Mouse (Mus musculus) liver, postnatal 0 days (tissue): ENCODE results near the gene Tmem107. TPM values are rescaled to one million over a fixed set of nuclear protein-coding genes. Genes with fewer than 3 reads are reported as not detected.
A peak's percentile ranks its signal among the peaks of the same experiment; 100 is the strongest.

ENCODE experiments used
- ATAC-seq: fragments of 200-750 bp; cut with Nextera tagmentation; 2 replicates; pipeline ENCODE4 v1.8.0; 2017; ENCODE audit warnings: mild to moderate bottlenecking, moderate library complexity
- DNase-seq: peaks from one replicate; pipeline ENCODE4 v3.0.0-alpha.2; 2016
- H3K27ac ChIP-seq: fragments of 300-500 bp; sonication (generic); 2 replicates; pipeline ENCODE4 v1.5.1; 2014; ENCODE audit warnings: antibody characterized with exemption, moderate library complexity, mild to moderate bottlenecking, low read depth
- H3K27me3 ChIP-seq: fragments of 300-500 bp; sonication (generic); 2 replicates; pipeline ENCODE4 v1.6.1; 2014; ENCODE audit warnings: low read length, control low read depth, mixed read lengths; ENCODE audit not compliant: insufficient read depth
- H3K36me3 ChIP-seq: fragments of 300-500 bp; sonication (generic); replicated peaks from 2 replicates; pipeline ENCODE4 v1.6.1; 2014; ENCODE audit warnings: mild to moderate bottlenecking, control low read depth, low read length, moderate library complexity, mixed read lengths; ENCODE audit not compliant: insufficient read depth
- H3K4me1 ChIP-seq: fragments of 300-500 bp; sonication (generic); 2 replicates; pipeline ENCODE4 v1.6.1; 2014; ENCODE audit warnings: antibody characterized with exemption, mild to moderate bottlenecking, control low read depth; ENCODE audit not compliant: insufficient read depth
- H3K4me2 ChIP-seq: fragments of 300-500 bp; sonication (generic); 2 replicates; pipeline ENCODE4 v1.6.1; 2014; ENCODE audit warnings: low read depth, mild to moderate bottlenecking, low read length, moderate library complexity, mixed read lengths
- H3K4me3 ChIP-seq: fragments of 300-500 bp; sonication (generic); 2 replicates; pipeline ENCODE4 v1.5.1; 2014; ENCODE audit warnings: low read depth, low read length
- H3K9ac ChIP-seq: fragments of 300-500 bp; sonication (generic); replicated peaks from 2 replicates; pipeline ENCODE4 v1.6.1; 2014; ENCODE audit warnings: mild to moderate bottlenecking, moderate library complexity
- H3K9me3 ChIP-seq: fragments of 300-500 bp; sonication (generic); 2 replicates; pipeline ENCODE4 v1.6.1; 2016; ENCODE audit warnings: mild to moderate bottlenecking, control low read depth, low read length, mixed read lengths
- CTCF ChIP-seq: sonication (generic); IDR thresholded peaks from 2 replicates; pipeline ENCODE4 v1.5.1; 2016; ENCODE audit warnings: antibody characterized with exemption, low read depth
- EP300 ChIP-seq: IDR thresholded peaks from 2 replicates; pipeline ENCODE4 v1.6.1; 2016; ENCODE audit warnings: antibody characterized with exemption, low read depth, mild to moderate bottlenecking
- WGBS: fragments of 180-500 bp; shearing (Covaris S2); extraction: QIAGEN DNeasy Blood & Tissue Kit; methylation state at CpG from one replicate; pipeline ENCODE4 v1.1.7; 2014; ENCODE audit not compliant: insufficient replicate concordance; 5-methylcytosine and 5-hydroxymethylcytosine counted together
- polyA plus RNA-seq: library from polyadenylated mRNA; unstranded; fragments of >200 nt; fragmentation: Nextera tagmentation; extraction: Ambion mirVana; gene quantifications from 2 replicates; pipeline ENCODE4 v1.2.1, GENCODE M21; 2015

Gene Tmem107
- polyA plus RNA-seq, 1 experiment from 2014 or later, result 13.0 TPM

- ATAC-seq, result peak; percentile 7; the same call in 1 of the 2 replicates
- WGBS, result 12% methylated on average over 21 of the region's 21 CpGs
- 0 out of 2 replicates have a peak, but pooled peaks cover 3% of the 10 kb centered on the region for H3K27me3 ChIP-seq
- H3K4me2 ChIP-seq, result peak overlapping the region; percentile 57
- no peak overlapping the region for H3K27ac ChIP-seq
- H3K9me3 ChIP-seq, result no peaks in the 10 kb centered on the region
- H3K36me3 ChIP-seq, result peaks cover 35% of the 10 kb centered on the region
- peak overlapping the region; percentile 27 for H3K4me3 ChIP-seq
- 0 out of 2 replicates have a peak overlapping the region, but pooled peaks have one; percentile 3 for H3K9ac ChIP-seq
- peaks cover 13% of the 10 kb centered on the region; the same call in 1 of the 2 replicates for H3K4me1 ChIP-seq
- TF ChIP-seq EP300 (no peak), CTCF (no peak)
- no peak for DNase-seq
These were observed 40.6 kb downstream of the Tmem107 start for GRCm38 (mm10) chr11:69111051-69111810.

- Histone ChIP-seq H3K4me2 (peak overlapping the region; percentile 57; the same call in 1 of the 2 replicates), H3K9me3 (no peaks in the 10 kb centered on the region), H3K36me3 (peaks cover 28% of the 10 kb centered on the region), H3K4me1 (peaks cover 14% of the 10 kb centered on the region; the same call in 1 of the 2 replicates), H3K27me3 (0 out of 2 replicates have a peak, but pooled peaks cover 3% of the 10 kb centered on the region), H3K4me3 (no peak overlapping the region), H3K9ac (no peak overlapping the region), H3K27ac (no peak overlapping the region)
- 49% methylated on average over 4 of the region's 4 CpGs for WGBS
- DNase-seq (no peak), ATAC-seq (no peak)
- TF ChIP-seq EP300 (no peak), CTCF (no peak)
These were observed 41.3 kb downstream of the Tmem107 start for GRCm38 (mm10) chr11:69111865-69112264.

GRCm38 (mm10) chr11:69114018-69114417 is 43.4 kb downstream of the Tmem107 start:
- no peak for ATAC-seq
- H3K9ac ChIP-seq, result no peak overlapping the region
- peaks cover 25% of the 10 kb centered on the region for H3K4me1 ChIP-seq
- H3K27ac ChIP-seq, result no peak overlapping the region
- DNase-seq, result no peak
- H3K4me3 ChIP-seq, result no peak overlapping the region
- no peaks in the 10 kb centered on the region for H3K9me3 ChIP-seq
- TF ChIP-seq EP300 (no peak), CTCF (no peak)
- WGBS, result 56% methylated on average over 3 of the region's 3 CpGs
- H3K4me2 ChIP-seq, result no peak overlapping the region
- H3K27me3 ChIP-seq, result 0 out of 2 replicates have a peak, but pooled peaks cover 3% of the 10 kb centered on the region
- peaks cover 7% of the 10 kb centered on the region for H3K36me3 ChIP-seq

- Histone ChIP-seq H3K9ac (no peak overlapping the region), H3K4me2 (no peak overlapping the region), H3K36me3 (peaks cover under 1% of the 10 kb centered on the region), H3K4me1 (peaks cover 27% of the 10 kb centered on the region), H3K4me3 (no peak overlapping the region), H3K27me3 (0 out of 2 replicates have a peak, but pooled peaks cover 3% of the 10 kb centered on the region), H3K9me3 (no peaks in the 10 kb centered on the region), H3K27ac (no peak overlapping the region)
- WGBS, result 60% methylated on average over 3 of the region's 3 CpGs
- no peak for ATAC-seq
- DNase-seq, result no peak
- TF ChIP-seq CTCF (no peak), EP300 (no peak)
These were observed 44.0 kb downstream of the Tmem107 start for GRCm38 (mm10) chr11:69114621-69115020.

- Histone ChIP-seq H3K4me1 (peaks cover 39% of the 10 kb centered on the region), H3K4me2 (peak overlapping the region; percentile 98), H3K4me3 (no peak overlapping the region), H3K9me3 (no peaks in the 10 kb centered on the region), H3K36me3 (no peaks in the 10 kb centered on the region), H3K27me3 (peaks cover 20% of the 10 kb centered on the region), H3K9ac (no peak overlapping the region), H3K27ac (no peak overlapping the region)
- no peak for TF ChIP-seq CTCF
- no peak for TF ChIP-seq EP300
- DNase-seq (peak; percentile 11), ATAC-seq (no peak)
- WGBS, result 53% methylated on average over 5 of the region's 5 CpGs
These were observed 46.2 kb downstream of the Tmem107 start for GRCm38 (mm10) chr11:69116843-69117242.

- Histone ChIP-seq H3K9ac (peak overlapping the region; percentile 64), H3K4me3 (peak overlapping the region; percentile 56), H3K27me3 (peaks cover 20% of the 10 kb centered on the region), H3K36me3 (no peaks in the 10 kb centered on the region), H3K27ac (peak overlapping the region; percentile 65), H3K9me3 (no peaks in the 10 kb centered on the region), H3K4me1 (peaks cover 46% of the 10 kb centered on the region), H3K4me2 (peak overlapping the region; percentile 98)
- 2% methylated on average over 45 of the region's 45 CpGs for WGBS
- TF ChIP-seq CTCF (no peak), EP300 (no peak)
- DNase-seq (peak; percentile 81), ATAC-seq (peak; percentile 41)
These were observed 47.4 kb downstream of the Tmem107 start for GRCm38 (mm10) chr11:69117737-69118695.
